Mouse (Mus musculus) thymus, adult 2 months (tissue): ENCODE results near the gene Cfap97d1. TPM values are rescaled to one million over a fixed set of nuclear protein-coding genes. Genes with fewer than 3 reads are reported as not detected.

ENCODE experiments used
- DNase-seq: peaks from one replicate; pipeline ENCODE4 v3.0.0; 2021
- H3K27ac ChIP-seq: fragments of 200-500 bp; 2 replicates; pipeline ENCODE4 v1.5.1; 2012; ENCODE audit warnings: low read length, control low read depth; ENCODE audit not compliant: control insufficient read depth, insufficient read depth
- H3K27me3 ChIP-seq: fragments of 200-500 bp; 2 replicates; pipeline ENCODE4 v1.6.1; 2012; ENCODE audit warnings: mild to moderate bottlenecking, low read length, moderate library complexity, mixed read lengths; ENCODE audit not compliant: control insufficient read depth, insufficient read depth
- H3K36me3 ChIP-seq: fragments of 200-500 bp; 2 replicates; pipeline ENCODE4 v1.6.1; 2012; ENCODE audit warnings: mild to moderate bottlenecking, low read length, moderate library complexity; ENCODE audit not compliant: control insufficient read depth, insufficient read depth
- H3K4me1 ChIP-seq: fragments of 200-500 bp; replicated peaks from 2 replicates; pipeline ENCODE4 v1.6.1; 2012; ENCODE audit warnings: low read length; ENCODE audit not compliant: control insufficient read depth, insufficient read depth
- H3K4me3 ChIP-seq: fragments of 200-500 bp; 2 replicates; pipeline ENCODE4 v1.5.1; 2012; ENCODE audit warnings: mild to moderate bottlenecking, low read length, control low read depth, moderate library complexity; ENCODE audit not compliant: control insufficient read depth, insufficient read depth
- CTCF ChIP-seq: fragments of 200-500 bp; IDR thresholded peaks from 2 replicates; pipeline ENCODE4 v1.5.1; 2012; ENCODE audit warnings: mild to moderate bottlenecking, control low read depth, low read length, moderate library complexity, borderline replicate concordance; ENCODE audit not compliant: control insufficient read depth, poor library complexity, insufficient read depth; ENCODE audit errors: extremely low read depth
- POLR2A ChIP-seq: fragments of 200-500 bp; IDR thresholded peaks from 2 replicates; pipeline ENCODE4 v1.6.1; 2012; ENCODE audit warnings: mild to moderate bottlenecking, low read length, control low read depth, moderate library complexity; ENCODE audit not compliant: control insufficient read depth, poor library complexity, insufficient read depth; ENCODE audit errors: extremely low read depth
- WGBS: fragments of 180-500 bp; shearing (Covaris S2); methylation state at CpG from one replicate; pipeline ENCODE4 v1.1.7; 2018; 5-methylcytosine and 5-hydroxymethylcytosine counted together
- polyA plus RNA-seq: library from polyadenylated mRNA; depleted of rRNA; stranded (reverse); fragments of >200 nt; gene quantifications from 2 replicates; pipeline ENCODE4 v1.2.3, GENCODE M21; 2012; rRNA removed

Cfap97d1 gene
- polyA plus RNA-seq, 1 experiment = not detected

DNA sequence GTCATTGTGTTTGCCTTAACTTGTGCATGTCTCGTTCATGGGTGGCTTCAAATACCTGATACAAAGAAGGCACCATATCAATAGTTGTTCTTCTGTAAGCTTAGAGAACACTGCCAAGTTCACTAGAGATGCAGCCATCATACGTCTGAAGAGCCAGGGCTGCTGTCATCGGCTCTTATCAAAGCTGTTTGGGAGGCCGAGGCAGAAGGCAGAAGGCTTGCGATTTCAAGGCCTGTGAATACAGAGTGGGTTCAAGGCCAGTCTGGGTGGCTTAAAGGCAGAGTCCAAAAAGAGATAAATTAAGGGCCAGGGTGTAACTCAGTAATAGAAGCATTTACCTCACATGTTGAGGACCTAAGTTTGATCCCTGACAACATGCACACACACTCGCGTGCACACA, 52.3 kb downstream of the Cfap97d1 start:
- H3K4me3 ChIP-seq = no peak overlapping the region
- H3K36me3 ChIP-seq = no peaks in the 10 kb centered on the region
- WGBS = 93% methylated on average over 7 of the region's 7 CpGs
- DNase-seq = no peak
- no peak for TF ChIP-seq CTCF
- no peak for TF ChIP-seq POLR2A
- H3K27ac ChIP-seq = no peak overlapping the region
- H3K27me3 ChIP-seq = no peaks in the 10 kb centered on the region
- H3K4me1 ChIP-seq = no peaks in the 10 kb centered on the region

DNA sequence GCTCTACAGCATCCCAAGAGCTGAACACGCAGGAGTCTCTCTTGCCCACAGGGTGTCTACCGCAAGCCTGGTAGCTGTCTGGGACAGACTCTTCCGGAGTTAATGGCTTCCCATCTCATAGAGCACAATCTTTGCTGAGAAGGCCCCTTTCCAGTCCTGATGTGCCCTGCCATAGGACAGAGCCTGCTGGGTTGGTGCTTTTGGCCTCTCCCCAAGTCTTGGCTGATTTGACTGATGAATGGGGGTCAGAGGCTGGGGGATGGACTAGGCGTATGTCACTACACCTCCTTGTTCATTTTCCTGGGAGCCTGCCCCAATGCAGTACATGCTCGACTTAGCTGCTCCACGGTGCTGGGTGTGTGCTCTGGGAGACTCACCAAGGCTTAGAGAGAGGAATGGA, 53.7 kb downstream of the Cfap97d1 start:
- Histone ChIP-seq H3K36me3 (no peaks in the 10 kb centered on the region), H3K27ac (no peak overlapping the region), H3K27me3 (no peaks in the 10 kb centered on the region), H3K4me3 (no peak overlapping the region), H3K4me1 (no peaks in the 10 kb centered on the region)
- DNase-seq = no peak
- 90% methylated on average over 6 of the region's 6 CpGs for WGBS
- TF ChIP-seq CTCF (no peak), POLR2A (no peak)

DNA sequence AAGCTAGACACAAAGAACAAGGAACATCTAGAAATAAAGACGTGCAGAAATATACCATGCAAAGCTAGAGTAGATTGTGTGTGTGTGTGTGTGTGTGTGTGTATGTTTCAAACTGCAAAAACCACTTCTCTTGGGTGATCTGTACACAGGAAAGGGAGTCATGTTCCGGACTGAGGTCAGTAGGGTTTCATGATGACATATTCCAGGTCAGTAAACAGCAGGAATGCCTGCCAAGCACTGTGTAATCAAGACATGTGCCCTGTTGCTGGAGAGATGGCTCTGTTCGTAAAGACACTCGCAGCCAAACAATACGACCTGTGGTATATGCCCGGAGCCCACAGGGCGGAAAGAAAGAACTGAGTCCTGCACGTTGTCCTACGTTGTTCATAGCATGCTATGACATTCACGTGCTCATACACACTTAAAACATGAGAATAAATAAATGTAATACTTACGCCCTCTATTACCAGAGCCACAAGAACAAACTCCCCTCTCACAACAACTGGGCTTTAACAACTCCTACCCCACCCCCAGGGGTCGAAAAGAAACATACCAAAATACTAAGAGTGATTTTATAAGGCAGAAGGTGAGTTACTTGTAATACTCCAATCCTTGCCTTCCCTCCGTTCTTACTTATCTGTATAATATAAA, 55.5 kb downstream of the Cfap97d1 start:
- DNase-seq = no peak
- no peak overlapping the region for H3K27ac ChIP-seq
- H3K4me1 ChIP-seq = no peaks in the 10 kb centered on the region
- H3K4me3 ChIP-seq = no peak overlapping the region
- H3K36me3 ChIP-seq = no peaks in the 10 kb centered on the region
- no peak for TF ChIP-seq POLR2A
- no peak for TF ChIP-seq CTCF
- no peaks in the 10 kb centered on the region for H3K27me3 ChIP-seq
- 76% methylated on average over 13 of the region's 13 CpGs for WGBS

DNA sequence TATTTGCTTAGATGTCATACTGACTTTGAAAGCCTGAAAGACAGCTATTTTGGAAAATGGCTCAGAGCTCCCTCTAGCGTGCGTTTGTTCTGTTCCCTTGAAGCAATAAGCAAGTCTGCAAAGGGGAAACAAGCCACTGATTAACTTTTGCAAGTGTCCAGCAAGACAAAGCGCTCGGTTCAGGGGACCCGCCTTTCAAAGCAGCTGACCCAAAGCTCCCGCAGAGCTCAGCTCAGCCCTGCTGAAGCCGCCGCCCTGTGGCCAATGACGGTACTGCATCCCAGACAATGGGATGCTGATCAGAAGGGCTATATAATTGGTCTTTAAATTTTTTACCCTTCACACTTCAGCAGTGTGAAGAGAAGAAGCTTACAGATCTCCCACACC, 56.1 kb downstream of the Cfap97d1 start:
- Histone ChIP-seq H3K36me3 (no peaks in the 10 kb centered on the region), H3K4me1 (no peaks in the 10 kb centered on the region), H3K27ac (no peak overlapping the region), H3K4me3 (no peak overlapping the region), H3K27me3 (no peaks in the 10 kb centered on the region)
- TF ChIP-seq CTCF (peak; percentile 85), POLR2A (no peak)
- peak; percentile 59 for DNase-seq
- 2% methylated on average over 9 of the region's 9 CpGs for WGBS

DNA sequence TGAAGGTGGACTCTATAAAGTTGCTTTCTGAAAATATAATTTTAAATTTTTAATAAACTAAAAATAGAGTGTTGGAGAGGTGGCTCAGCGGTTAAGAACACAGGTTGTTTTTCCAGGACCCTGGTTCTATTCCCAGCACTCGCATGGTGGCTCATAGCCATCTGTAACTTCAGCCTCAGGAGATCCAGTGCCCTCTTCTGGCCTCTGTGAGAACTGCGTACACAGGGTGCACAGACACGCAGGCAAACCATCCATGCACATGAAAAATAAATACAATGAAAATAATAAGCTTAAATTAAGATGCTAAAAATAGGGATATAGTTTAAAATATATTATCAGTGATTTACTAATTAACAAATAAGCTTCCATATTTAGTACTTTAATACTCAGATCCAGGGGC, 56.6 kb downstream of the Cfap97d1 start:
- TF ChIP-seq POLR2A (no peak), CTCF (no peak)
- WGBS = 85% methylated on average over 4 of the region's 4 CpGs
- H3K27ac ChIP-seq = no peak overlapping the region

DNA sequence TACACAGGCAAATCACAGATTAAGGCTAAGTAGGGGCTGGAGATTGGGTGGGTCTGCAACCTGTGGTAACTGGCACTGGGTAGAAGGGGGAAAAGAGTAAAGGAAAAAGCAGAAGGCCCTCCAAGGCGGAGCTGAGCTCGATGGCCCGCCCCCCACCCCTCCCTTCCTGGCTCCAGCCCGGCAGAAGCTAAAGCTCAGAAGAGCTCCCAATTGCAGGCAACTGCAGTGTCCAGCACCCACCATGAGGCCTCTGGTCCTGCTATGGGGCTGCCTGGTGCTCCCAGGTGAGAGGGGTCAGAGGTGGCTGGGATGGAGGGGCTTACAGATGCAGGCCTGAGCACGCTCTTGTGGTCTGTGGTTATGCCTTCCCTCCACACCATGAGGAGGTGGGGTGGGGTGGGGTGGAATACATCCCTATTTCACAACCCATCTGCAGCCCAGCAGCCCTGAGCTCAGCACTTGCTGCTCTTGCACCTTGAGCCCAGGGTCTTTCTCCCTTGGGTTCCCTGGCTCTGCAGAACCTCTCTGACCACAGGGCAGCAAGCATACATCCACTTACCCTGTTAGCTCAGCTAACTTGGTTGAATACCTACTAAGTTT, 57.4 kb downstream of the Cfap97d1 start, which contains the start of gene Cd300lg:
Cd300lg (plus strand) TSS at position 160 of the 600 bp plus-strand sequence.
- no peak within 1 kb of the TSS for H3K4me3 ChIP-seq

More for the DNA sequence above, 56.6 kb downstream of the Cfap97d1 start:
- Histone ChIP-seq H3K4me3 (no peak overlapping the region), H3K27me3 (no peaks in the 10 kb centered on the region), H3K4me1 (no peaks in the 10 kb centered on the region), H3K36me3 (no peaks in the 10 kb centered on the region)
- no peak for DNase-seq

More for the DNA sequence above, 57.4 kb downstream of the Cfap97d1 start, which contains the start of gene Cd300lg:
- Histone ChIP-seq H3K36me3 (no peaks in the 10 kb centered on the region), H3K27ac (no peak within 1 kb of the TSS), H3K4me1 (no peaks in the 10 kb centered on the region), H3K27me3 (no peaks in the 10 kb centered on the region)
- WGBS = 8% methylated on average over 4 of the region's 5 CpGs
- TF ChIP-seq CTCF = no peak
- no peak for TF ChIP-seq POLR2A
- DNase-seq = no peak

Other genes starting within 250 kb of the Cfap97d1 start
- gene Etv4, start 198.9 kb upstream of the Cfap97d1 start, polyA plus RNA-seq = 1.5 and 1.9 TPM in 2 replicates
- gene Meox1, start 89.9 kb upstream of the Cfap97d1 start, polyA plus RNA-seq = 1.9 and 2.1 TPM in 2 replicates
- gene Sost, start 17.3 kb upstream of the Cfap97d1 start, polyA plus RNA-seq = 3.1 and 5.0 TPM in 2 replicates
- 12.3 and 19.7 TPM in 2 replicates for gene Dusp3, start 2.7 kb downstream of the Cfap97d1 start, polyA plus RNA-seq
- gene Mpp3, start 44.2 kb downstream of the Cfap97d1 start, polyA plus RNA-seq = 0.28 and 0.50 TPM in 2 replicates
- gene Cd300lg, start 57.2 kb downstream of the Cfap97d1 start, polyA plus RNA-seq = 12.5 and 18.3 TPM in 2 replicates
- gene Mpp2, start 104.2 kb downstream of the Cfap97d1 start, polyA plus RNA-seq = 3.7 and 3.8 TPM in 2 replicates
- gene Ppy, start 117.0 kb downstream of the Cfap97d1 start, polyA plus RNA-seq = 11.8 TPM in 2 replicates
- gene Pyy, start 123.6 kb downstream of the Cfap97d1 start, polyA plus RNA-seq = 51.8 and 53.2 TPM in 2 replicates
- 0.09 and 0.43 TPM in 2 replicates for gene Nags, start 161.2 kb downstream of the Cfap97d1 start, polyA plus RNA-seq
- 26.2 and 31.3 TPM in 2 replicates for gene Tmem101, start 172.1 kb downstream of the Cfap97d1 start, polyA plus RNA-seq
- gene Lsm12, start 201.0 kb downstream of the Cfap97d1 start, polyA plus RNA-seq = 36.1 and 42.2 TPM in 2 replicates
- gene G6pc3, start 205.3 kb downstream of the Cfap97d1 start, polyA plus RNA-seq = 48.6 and 56.5 TPM in 2 replicates
- 76.8 and 81.7 TPM in 2 replicates for gene Hdac5, start 245.9 kb downstream of the Cfap97d1 start, polyA plus RNA-seq